Mouse (Mus musculus) lung, postnatal 25 days (tissue): Measurements from ENCODE around the gene Plcb2.

Source experiments
- DNase-seq: peaks from one replicate; pipeline ENCODE4 v3.0.0; 2022; ENCODE audit warnings: low spot score

The Plcb2 gene

DNA sequence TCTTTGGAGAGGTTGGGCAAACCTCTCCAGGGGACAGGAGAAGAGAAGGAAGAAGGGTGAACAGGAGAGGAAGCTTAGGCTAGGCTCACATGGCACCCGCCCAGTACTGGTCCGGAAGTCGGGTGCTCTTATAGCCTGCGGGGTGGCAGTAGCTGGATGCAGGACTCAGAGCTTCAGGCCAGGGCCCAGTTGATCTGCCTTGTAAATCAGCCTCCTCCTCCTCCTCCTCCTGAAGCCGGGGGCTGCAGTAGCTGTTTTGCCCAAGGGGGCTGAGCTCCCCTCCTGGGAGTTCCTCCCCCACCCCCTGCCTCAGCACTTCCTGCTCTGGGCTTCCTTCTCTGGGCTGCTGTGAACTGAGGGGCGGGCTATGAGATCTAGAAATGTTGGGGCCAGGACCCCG is at the start of gene Plcb2:
Gene Plcb2, minus strand, starts transcription at position 102 of the 400 bp plus-strand sequence.
- DNase-seq: peak; percentile 45

- no peak for DNase-seq
These were observed 48.1 kb upstream of the Plcb2 start for GRCm38 (mm10) chr2:118776295-118776694.

- DNase-seq: no peak
These were observed 47.6 kb upstream of the Plcb2 start for GRCm38 (mm10) chr2:118775846-118776245.

- DNase-seq: no peak
These were observed 47.2 kb upstream of the Plcb2 start for GRCm38 (mm10) chr2:118775396-118775795.

GRCm38 (mm10) chr2:118774536-118774935 is 46.3 kb upstream of the Plcb2 start:
- no peak for DNase-seq

GRCm38 (mm10) chr2:118772158-118772874 is 44.1 kb upstream of the Plcb2 start, which contains the start of gene Phgr1:
Gene Phgr1, plus strand, starts transcription at chr2:118772769.
- DNase-seq: no peak

DNA sequence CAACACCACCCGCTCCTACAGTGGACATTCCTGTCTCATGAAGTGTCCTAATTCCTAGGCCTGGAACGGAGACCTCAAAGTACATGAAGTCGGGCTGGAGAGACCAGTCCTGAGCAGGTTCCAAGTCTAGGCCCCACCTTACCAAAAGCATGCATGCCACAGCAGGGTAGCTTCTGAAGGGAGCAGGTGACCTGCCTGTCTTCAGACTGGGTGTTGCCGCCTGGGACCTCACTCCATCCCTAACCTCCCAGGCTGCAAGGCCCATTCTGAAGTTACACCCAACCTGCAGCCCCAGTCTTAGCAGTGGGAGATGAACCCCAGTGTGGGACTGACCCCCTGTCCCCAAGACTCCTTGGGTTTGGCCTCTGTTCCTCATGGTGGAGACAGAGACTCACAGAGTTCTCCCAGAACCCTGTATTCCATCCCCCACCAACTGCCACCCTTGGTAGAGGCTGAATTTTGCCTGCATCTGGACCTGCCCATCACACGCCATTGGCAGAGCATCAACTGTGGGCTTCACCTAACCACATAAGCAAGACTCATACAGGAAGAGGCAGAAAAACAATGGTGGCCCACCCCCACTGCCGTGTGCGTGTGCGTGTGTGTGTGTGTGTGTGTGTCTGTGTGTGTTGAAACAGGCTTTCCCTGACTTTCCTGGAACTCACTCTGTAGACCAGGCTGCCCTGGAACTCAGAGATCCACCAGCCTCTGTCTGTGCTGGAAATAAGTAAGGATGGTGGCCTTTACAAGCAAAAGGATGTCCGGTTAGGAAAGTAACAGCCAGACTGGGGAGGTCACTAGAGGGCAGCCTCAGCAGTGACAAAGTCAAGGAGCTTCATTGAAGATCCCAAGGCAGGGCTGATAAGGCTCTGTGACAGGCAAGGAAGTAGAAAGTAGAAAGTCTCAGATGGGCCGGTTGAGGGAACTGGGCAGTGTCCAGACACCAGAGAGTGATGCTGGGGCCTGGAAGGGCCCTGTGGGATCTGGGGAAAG is 38.1 kb upstream of the Plcb2 start:
- DNase-seq: peak; percentile 50

- DNase-seq: no peak
These were observed 36.6 kb upstream of the Plcb2 start for GRCm38 (mm10) chr2:118764875-118765274.

DNA sequence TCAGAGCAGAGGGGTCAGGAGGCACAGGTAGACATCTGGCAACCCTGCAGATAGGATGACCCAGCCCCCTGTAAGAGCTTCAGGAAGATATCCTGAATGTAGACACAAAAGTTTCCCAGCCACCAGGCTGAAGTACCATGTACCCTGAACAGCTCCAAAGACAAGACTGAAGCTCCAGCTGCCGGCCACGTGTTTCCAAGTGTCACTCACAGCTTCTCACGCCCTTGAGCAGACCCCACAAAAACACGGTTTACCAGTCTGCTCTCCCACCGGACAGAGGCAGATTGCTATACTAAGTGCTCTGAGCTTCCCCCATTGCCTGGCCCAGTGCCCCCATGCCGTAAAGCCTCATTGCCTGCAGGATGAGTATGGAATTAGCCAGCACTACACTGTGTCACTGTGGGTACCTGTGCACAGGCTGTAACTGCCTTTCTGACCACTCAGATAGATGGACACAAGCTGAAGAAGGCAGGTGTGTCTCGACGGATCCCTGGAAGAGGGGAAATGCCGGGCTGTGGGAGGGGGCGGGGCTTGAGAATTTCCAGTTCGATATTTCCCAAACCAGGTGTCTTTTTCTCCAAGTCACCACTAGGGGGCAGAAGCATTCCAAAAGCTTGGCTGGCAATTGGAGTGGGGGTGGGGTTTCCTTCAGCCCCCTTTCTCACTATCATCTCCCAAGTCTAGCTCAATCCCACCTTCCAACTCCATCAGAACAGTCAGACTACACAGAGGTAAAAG is 36.0 kb upstream of the Plcb2 start:
- peak; percentile 64 for DNase-seq

- peak; percentile 83 for DNase-seq
These were observed 35.2 kb upstream of the Plcb2 start for GRCm38 (mm10) chr2:118763469-118763868.

- no peak for DNase-seq
These were observed 34.5 kb upstream of the Plcb2 start for GRCm38 (mm10) chr2:118762784-118763148.

GRCm38 (mm10) chr2:118761906-118762783 is 33.9 kb upstream of the Plcb2 start, which contains the start of gene Ccdc9b:
Gene Ccdc9b, minus strand, starts transcription at chr2:118762661.
- peak; percentile 96 for DNase-seq

GRCm38 (mm10) chr2:118761358-118761757 is 33.1 kb upstream of the Plcb2 start:
- DNase-seq: no peak

DNA sequence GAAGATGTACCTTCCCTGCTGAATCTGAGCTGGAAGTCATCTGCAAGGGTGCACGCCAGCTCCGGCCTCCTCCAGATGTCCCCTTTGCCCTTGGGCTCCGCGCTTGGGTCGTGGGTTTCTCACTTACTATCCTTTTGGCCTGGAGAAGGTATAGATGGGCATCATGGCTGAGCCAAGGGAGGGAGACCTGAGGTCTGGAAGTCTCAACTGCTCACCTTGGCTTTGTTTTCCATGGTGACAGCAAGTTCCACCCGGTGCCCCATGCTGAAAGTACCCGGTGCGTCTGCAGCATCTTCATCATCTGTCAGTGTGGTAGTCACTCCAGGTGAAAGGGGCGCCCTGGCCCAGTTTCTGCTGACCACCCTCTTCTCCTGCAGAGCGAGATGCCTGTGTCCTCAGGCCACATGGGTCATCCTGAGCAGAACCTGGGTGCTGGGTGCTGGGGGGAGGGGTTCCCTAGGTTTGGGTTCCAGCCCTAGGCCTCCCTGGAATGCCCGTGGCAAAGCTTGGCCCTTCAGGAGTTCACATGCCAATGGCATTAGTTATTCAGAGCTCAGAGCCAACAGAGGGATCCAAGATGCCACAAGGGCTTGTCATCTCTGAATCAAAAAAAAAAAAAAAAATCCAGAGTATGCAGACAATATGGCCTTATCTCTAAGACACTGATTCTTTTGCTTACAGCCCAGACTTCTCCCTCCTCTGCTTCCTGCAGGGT is 32.2 kb upstream of the Plcb2 start:
- DNase-seq: no peak

- peak; percentile 76 for DNase-seq
These were observed 31.6 kb upstream of the Plcb2 start for GRCm38 (mm10) chr2:118759828-118760227.

- peak; percentile 39 for DNase-seq
These were observed 27.9 kb upstream of the Plcb2 start for GRCm38 (mm10) chr2:118756103-118756502.

GRCm38 (mm10) chr2:118755407-118755806 is 27.2 kb upstream of the Plcb2 start:
- no peak for DNase-seq

GRCm38 (mm10) chr2:118754143-118754542 is 25.9 kb upstream of the Plcb2 start:
- no peak for DNase-seq

DNA sequence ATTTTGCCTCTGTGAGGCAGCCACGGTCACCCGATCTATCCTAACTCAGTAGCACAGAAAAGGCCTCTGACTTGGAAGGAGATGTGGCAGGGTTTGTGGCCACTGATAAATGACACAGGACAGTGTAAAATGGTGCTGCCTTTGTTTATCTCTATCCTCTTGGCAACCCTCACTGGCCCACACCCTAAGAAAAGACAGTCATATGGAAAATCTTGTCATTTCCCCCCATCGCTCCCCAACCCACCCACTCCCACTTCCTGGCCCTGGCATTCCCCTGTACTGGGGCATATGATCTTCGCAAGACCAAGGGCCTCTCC is 24.5 kb upstream of the Plcb2 start:
- DNase-seq: no peak
